In genomic region chr5:72829506-72830067, GRCm38 (mm10) we compare ENCODE assay signal across 16 mouse cellular contexts. TPM values are rescaled to one million over a fixed set of nuclear protein-coding genes. Genes with fewer than 3 reads are reported as not detected.
DNase-seq lines count a peak whose midpoint lies in the region; ATAC-seq lines count a peak whose summit lies in the region.
"Had no signal": no experiment of that assay in that cellular context is flagged by ENCODE, and none has a peak within 500 bp of the region (broad histone marks: within the 10 kb centered on the region; RNA-seq: fewer than 3 reads in every experiment).

No protein-coding gene starts in this region.

- no peaks in the 10 kb centered on the region for H3K36me3 ChIP-seq in kidney, embryonic 14.5 days (ENCODE audit: control insufficient read depth, insufficient read depth, low read length)
- no peaks in the 10 kb centered on the region for H3K36me3 ChIP-seq in intestine, embryonic 16.5 days (ENCODE audit: control insufficient read depth, insufficient read depth, low read length)
- H3K36me3 ChIP-seq: embryonic facial prominence, embryonic 12.5 days; hindbrain, embryonic 13.5 days had no signal

- DNase-seq in cerebellum, postnatal 14 days = no peak
- no peak for DNase-seq in kidney, adult 8-10 months
- peak; percentile 51 for DNase-seq in 416B (ENCODE audit: low read depth)
- no peak for DNase-seq in cerebellum, adult 11 months
- no peak for DNase-seq in lung, postnatal 4 days
- DNase-seq: adrenal gland, adult 2 months; cerebellum, adult 9-11 months; kidney, postnatal 14 days; lung, postnatal 14 days; right cerebral cortex, adult 18-20 months had no signal

- no peak overlapping the region for H3K4me3 ChIP-seq in kidney, embryonic 14.5 days (ENCODE audit: low read length)
- H3K4me3 ChIP-seq in intestine, embryonic 16.5 days (ENCODE audit: low read length) = no peak overlapping the region
- H3K4me3 ChIP-seq: embryonic facial prominence, embryonic 12.5 days; hindbrain, embryonic 13.5 days had no signal

- no peaks in the 10 kb centered on the region for H3K27me3 ChIP-seq in kidney, embryonic 14.5 days (ENCODE audit: control insufficient read depth, insufficient read depth, low read length)
- H3K27me3 ChIP-seq in intestine, embryonic 16.5 days (replicated peaks; ENCODE audit: control insufficient read depth, insufficient read depth, low read length) = no peaks in the 10 kb centered on the region
- H3K27me3 ChIP-seq: embryonic facial prominence, embryonic 12.5 days; hindbrain, embryonic 13.5 days had no signal

- 84% methylated on average over 7 of the region's 7 CpGs for WGBS in kidney, embryonic 14.5 days
- 81% methylated on average over 7 of the region's 7 CpGs for WGBS in intestine, embryonic 16.5 days

- peak; percentile 40; the same call in 1 of the 2 replicates for ATAC-seq in cerebellum, adult (ENCODE audit: insufficient number of reproducible peaks, low FRiP score, low TSS enrichment)
- ATAC-seq in kidney, embryonic 14.5 days (ENCODE audit: low FRiP score, low TSS enrichment) = peak; percentile 33
- ATAC-seq in intestine, embryonic 16.5 days = 0 out of 2 replicates have a peak, but pooled peaks have one; percentile 19

- H3K4me1 ChIP-seq in kidney, embryonic 14.5 days (ENCODE audit: control insufficient read depth, insufficient read depth, low read length) = peaks cover 10% of the 10 kb centered on the region
- H3K4me1 ChIP-seq in intestine, embryonic 16.5 days (ENCODE audit: control insufficient read depth, insufficient read depth, low read length) = peaks cover 10% of the 10 kb centered on the region
- H3K4me1 ChIP-seq: embryonic facial prominence, embryonic 12.5 days; hindbrain, embryonic 13.5 days had no signal

- H3K4me2 ChIP-seq in kidney, embryonic 14.5 days (replicated peaks; ENCODE audit: low read depth, low read length) = no peak overlapping the region
- H3K4me2 ChIP-seq in intestine, embryonic 16.5 days (ENCODE audit: low read depth, low read length) = no peak overlapping the region
- H3K4me2 ChIP-seq: embryonic facial prominence, embryonic 12.5 days; hindbrain, embryonic 13.5 days had no signal

- H3K9ac ChIP-seq in kidney, embryonic 14.5 days (ENCODE audit: low read depth, low read length) = no peak overlapping the region
- no peak overlapping the region for H3K9ac ChIP-seq in intestine, embryonic 16.5 days (ENCODE audit: low read depth, low read length)
- H3K9ac ChIP-seq: embryonic facial prominence, embryonic 12.5 days; hindbrain, embryonic 13.5 days; liver, embryonic 14.5 days had no signal

- H3K9me3 ChIP-seq in kidney, embryonic 14.5 days (ENCODE audit: control insufficient read depth, low read length) = no peaks in the 10 kb centered on the region
- H3K9me3 ChIP-seq in intestine, embryonic 16.5 days (ENCODE audit: control insufficient read depth, low read length) = no peaks in the 10 kb centered on the region
- H3K9me3 ChIP-seq: embryonic facial prominence, embryonic 12.5 days; hindbrain, embryonic 13.5 days had no signal

- no peak overlapping the region for H3K27ac ChIP-seq in kidney, embryonic 14.5 days (ENCODE audit: low read depth, low read length)
- H3K27ac ChIP-seq in intestine, embryonic 16.5 days (ENCODE audit: low read length) = no peak overlapping the region
- H3K27ac ChIP-seq: embryonic facial prominence, embryonic 12.5 days; hindbrain, embryonic 13.5 days; liver, embryonic 14.5 days had no signal

RNA-seq across cellular contexts. Expression of gene Tec, which starts 38.7 kb away (rescaled TPM):
- polyA plus RNA-seq in kidney, embryonic 14.5 days (2014; fragmentation: Nextera tagmentation; extraction: Ambion mirVana) = 7.8 and 8.9 TPM in 2 replicates
- 14.9 and 15.0 TPM in 2 replicates for polyA plus RNA-seq in intestine, embryonic 16.5 days (2015; fragmentation: Nextera tagmentation; extraction: Ambion mirVana)
